Mouse (Mus musculus) ES-E14 (cell line): Measurements from ENCODE around the gene Muc20.

Experiments used
- CHD2 ChIP-seq: IDR thresholded peaks from 2 replicates; pipeline ENCODE4 v1.6.1; 2014; ENCODE audit warnings: mild to moderate bottlenecking, low read depth, low read length, inconsistent platforms
- HCFC1 ChIP-seq: IDR thresholded peaks from 2 replicates; pipeline ENCODE4 v1.6.1; 2012; ENCODE audit warnings: low read length, inconsistent platforms, borderline replicate concordance; ENCODE audit not compliant: insufficient read depth
- MAFK ChIP-seq: IDR thresholded peaks from 2 replicates; pipeline ENCODE4 v1.6.1; 2014; ENCODE audit warnings: mild to moderate bottlenecking, low read depth, low read length, inconsistent platforms; ENCODE audit not compliant: insufficient read depth
- ZC3H11A ChIP-seq: IDR thresholded peaks from 2 replicates; pipeline ENCODE4 v1.6.1; 2012; ENCODE audit warnings: low read depth, mild to moderate bottlenecking, inconsistent platforms, low read length, borderline replicate concordance
- ZNF384 ChIP-seq: IDR thresholded peaks from 2 replicates; pipeline ENCODE4 v1.6.1; 2012; ENCODE audit warnings: low read depth, low read length, inconsistent platforms

DNA sequence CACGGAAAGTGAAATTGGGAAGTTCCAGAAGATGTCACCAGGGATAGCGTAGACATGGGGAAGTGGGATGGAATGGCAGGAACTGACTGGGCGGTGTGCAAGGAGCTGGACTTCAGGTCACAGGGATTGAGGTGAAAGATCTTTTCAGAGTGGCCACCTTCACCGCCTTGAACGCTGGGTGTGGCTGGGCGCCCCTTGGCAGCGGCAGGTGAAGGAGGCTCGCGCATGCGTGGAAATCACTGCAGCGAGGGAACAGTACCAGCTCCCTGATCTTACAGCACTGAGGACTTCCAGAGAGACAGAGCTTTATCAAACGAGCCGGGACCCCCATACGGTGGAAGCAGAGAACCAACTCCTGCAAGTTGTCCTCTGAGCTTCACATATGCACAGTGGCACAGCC is 17.3 kb upstream of the Muc20 start:
- TF ChIP-seq ZNF384 (no peak), MAFK (no peak), ZC3H11A (no peak), HCFC1 (no peak), CHD2 (no peak)
